Mouse (Mus musculus): Measurements from ENCODE around the gene Samd10. TPM values are rescaled to one million over a fixed set of nuclear protein-coding genes. Genes with fewer than 3 reads are reported as not detected.
A peak's percentile ranks its signal among the peaks of the same experiment; 100 is the strongest.

The Samd10 gene
- total RNA-seq, 2 experiments from 2014 or later: 0.97 to 1.1 TPM

DNA sequence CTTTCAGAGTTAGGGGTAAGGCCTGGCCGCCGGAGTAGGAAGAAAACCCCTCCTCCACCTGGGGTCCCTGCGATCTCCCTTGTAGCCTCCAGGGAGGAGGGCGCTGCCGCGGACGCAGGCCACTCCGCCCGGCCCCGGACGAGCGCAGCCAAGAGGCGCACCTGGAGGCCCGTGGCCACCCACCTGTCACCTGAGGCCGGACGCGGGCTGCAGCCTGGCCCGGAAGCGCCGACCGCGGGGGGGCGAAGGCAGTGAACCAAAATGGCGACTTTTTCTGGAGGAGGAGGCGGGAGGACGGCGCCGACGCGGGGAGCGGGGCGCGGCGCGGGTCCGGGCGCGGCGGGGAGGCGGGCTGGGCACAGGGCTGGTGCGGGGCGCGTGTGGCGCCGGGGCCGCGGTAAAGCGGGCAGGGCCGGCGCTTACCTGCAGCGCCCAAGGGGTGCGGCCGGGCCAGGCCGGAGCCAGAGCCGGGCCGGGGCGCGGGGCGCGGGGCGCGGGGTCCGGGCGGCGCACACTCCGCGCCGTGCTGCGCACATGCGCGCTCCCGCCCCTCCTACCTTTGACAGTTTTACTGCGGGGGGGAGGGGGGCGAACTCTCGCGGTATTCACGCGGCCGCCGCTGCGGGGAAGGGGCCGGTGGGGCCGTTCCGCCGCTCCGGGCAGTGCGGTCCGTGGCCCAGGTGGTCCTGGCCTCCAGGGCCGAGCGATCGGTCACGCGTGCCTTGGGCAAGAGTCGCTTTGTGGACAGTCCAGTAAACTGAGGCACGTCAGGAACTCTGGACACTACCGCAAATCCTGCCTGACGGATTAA is 6.6 kb downstream of the Samd10 start, which contains the start of gene Zfp512b:
Gene Zfp512b (minus strand): TSS at position 573 of the 811 bp plus-strand sequence.
- DNase-seq: peak; percentile 75

DNA sequence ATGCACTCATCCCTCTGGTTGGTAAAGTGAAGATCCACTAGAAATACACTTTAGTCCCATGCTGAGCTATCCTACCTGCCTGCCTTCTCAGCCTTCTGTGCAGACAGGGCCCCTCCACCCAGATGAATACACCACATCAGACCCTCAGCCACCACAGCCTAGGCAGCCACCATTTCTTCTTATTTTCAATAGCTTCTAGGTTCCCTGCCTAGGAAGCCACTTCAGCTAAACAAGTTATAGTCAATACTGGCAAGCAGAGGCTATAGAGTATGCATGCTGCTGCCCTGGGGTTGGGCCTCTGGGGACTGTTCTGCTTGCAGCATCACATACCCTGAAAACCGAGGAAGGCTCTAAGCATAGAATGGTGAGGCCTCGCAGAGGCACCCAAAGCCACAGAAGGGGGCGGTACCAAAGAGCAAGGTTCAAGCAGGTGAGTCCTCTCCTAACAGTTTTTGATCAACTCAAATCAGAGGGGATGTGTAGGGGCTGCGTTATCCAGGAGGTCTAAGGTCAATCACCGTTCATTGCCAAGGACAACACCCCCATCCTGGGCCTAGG is 7.4 kb downstream of the Samd10 start, which contains the start of gene Prpf6:
Gene Prpf6 (plus strand): TSS at position 341 of the 558 bp plus-strand sequence.
- no peak for DNase-seq

GRCm38 (mm10) chr2:181590471-181590870 is 8.5 kb downstream of the Samd10 start:
- DNase-seq: no peak

- DNase-seq: no peak
Measured at GRCm38 (mm10) chr2:181589732-181590105, 9.3 kb downstream of the Samd10 start.

DNA sequence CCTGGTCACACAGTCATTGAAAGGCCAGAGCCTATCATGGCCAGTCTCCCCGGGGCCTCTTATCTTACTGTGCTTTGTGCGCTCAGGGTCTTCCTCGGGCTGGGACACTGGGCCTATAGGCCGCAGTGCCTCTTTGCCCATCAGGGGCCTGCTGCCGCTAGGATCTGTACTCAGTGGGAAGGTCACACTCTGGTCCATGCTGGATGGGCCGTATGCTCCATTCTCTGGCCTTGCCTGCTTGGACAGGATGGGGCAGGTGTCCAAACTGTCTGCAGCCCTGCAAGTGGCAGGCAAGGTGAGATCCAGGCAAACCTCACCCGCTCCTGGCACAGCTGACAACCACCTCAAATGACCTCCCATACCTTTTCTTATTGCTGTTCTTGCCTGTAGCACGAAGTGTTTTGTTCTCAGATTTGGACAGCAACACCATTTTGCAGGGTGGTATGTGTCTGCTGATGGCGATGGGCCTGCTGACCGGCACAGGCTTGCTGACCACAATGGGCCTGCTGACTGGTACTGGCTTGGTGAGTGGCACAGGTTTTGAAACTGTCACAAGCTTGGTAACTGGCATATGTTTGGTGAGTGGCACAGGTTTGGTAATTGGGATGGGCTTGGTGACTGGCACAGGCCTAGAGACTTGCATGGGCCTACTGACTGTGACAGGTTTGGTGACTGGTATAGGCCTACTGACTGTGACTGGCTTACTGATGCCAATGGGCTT is 9.8 kb downstream of the Samd10 start:
- DNase-seq: no peak

DNA sequence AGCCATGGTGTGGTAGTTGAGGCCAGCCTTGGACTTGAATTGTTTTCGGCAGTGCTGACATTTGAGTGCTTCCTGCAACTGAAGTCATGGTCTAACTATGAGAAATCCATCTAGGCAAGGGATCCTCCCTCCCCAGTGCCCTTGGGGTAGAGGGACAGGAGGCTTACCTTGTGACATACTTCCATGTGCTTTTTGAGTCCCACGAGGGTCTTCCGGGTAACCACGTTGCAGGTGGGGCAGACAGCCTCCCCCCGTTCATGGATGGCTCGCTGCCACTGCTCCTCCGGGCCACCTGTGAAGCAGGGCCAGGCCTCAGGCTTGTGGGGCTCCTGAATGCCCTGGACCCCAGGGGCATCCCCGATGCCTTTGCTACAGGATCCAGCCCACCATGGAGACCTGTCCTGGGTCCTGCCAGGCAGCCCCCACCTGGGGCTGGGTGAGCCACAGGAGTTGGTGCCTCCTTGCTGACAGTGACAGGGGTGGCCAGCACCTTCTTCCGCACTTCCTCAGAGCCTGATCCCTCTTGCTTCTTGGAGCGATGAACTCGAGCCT is 10.7 kb downstream of the Samd10 start:
- no peak for DNase-seq

DNA sequence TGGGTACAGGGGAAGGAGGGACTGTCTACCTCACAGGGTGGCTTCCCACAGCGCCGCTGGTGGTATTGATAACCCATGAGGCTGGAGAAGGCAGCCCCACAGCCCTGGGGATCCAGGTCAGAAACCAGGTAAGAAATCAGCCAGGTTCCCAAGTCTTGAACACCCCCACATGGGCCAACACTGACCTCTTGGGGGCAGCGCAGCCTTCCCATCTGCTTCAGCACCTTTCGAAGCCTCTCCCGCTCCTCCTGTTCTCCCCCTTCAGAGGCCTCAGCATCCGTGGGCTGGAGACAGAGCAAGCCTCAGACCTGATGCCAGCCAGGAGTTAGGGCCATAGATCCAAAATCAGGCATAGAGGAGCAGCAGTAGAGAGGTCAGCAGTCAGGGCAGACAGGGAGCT is 11.2 kb downstream of the Samd10 start:
- no peak for DNase-seq

DNA sequence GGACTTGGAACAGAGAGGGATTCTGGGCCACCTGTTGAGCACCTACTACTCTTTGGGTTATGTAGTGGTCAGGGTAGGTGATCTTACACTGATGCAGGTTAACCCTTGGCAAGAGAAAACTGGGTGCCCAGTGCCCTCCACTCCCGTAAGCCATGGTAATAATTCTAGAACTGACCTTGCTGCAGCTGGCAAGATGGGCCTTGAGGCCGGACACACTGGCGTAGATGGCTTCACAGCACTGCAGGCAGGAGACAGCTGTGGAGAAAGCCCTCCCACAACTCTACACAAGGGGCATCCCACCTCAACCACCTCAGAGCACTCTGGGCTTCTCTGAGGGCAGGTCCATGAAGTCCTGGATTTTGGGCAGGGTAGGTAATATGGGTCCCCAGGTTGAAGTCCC is 12.9 kb downstream of the Samd10 start:
- no peak for DNase-seq

DNA sequence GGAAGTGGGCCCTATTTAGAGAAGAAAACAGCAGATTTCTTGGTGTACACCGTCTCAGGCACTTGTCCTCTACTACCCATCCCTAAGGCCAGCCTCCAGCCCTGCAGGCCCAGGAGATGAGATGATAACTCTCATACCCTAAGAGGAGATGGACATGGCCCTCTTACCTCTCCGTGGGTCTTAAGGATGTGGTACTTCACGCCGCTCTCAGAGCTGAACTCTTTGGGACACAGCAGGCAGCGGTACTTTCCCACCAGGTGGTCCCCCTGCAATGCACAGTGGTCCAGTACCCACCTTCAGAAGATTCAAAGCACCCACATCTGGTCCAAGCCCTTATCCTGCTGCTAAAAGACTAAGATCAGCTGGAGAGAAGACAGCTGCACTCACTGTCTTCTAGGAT is 13.5 kb downstream of the Samd10 start:
- no peak for DNase-seq

GRCm38 (mm10) chr2:181584411-181584942 is 14.5 kb downstream of the Samd10 start, which contains the start of gene Uckl1:
Uckl1 (minus strand) TSS chr2:181584892.
- no peak for DNase-seq

GRCm38 (mm10) chr2:181583460-181584257 is 15.4 kb downstream of the Samd10 start:
- no peak for DNase-seq

GRCm38 (mm10) chr2:181582939-181583338 is 16.1 kb downstream of the Samd10 start:
- DNase-seq: no peak

DNA sequence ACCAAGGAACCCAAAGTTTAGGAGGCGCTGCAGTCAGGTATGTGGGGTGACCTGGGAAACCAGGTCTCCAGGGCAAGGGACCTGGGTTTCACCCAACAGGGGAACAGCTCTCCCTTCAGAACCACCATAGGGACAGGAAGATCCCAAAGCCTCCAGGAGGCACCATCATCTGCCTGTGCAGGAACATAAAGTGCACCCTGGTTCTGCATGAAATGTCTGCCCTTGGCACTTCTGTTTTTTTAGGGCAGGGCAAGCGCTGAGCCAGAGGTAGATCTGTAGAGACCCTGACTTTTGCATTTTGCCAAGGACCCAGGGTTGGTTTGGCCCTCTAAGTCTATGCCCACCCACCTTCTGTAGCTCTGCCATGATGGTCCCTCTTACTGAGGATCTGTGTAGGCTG is 16.7 kb downstream of the Samd10 start:
- DNase-seq: no peak

GRCm38 (mm10) chr2:181581402-181582120 is 17.5 kb downstream of the Samd10 start:
- peak; percentile 81 for DNase-seq

- peak; percentile 77 for DNase-seq
Measured at GRCm38 (mm10) chr2:181581016-181581401, 18.0 kb downstream of the Samd10 start.

DNA sequence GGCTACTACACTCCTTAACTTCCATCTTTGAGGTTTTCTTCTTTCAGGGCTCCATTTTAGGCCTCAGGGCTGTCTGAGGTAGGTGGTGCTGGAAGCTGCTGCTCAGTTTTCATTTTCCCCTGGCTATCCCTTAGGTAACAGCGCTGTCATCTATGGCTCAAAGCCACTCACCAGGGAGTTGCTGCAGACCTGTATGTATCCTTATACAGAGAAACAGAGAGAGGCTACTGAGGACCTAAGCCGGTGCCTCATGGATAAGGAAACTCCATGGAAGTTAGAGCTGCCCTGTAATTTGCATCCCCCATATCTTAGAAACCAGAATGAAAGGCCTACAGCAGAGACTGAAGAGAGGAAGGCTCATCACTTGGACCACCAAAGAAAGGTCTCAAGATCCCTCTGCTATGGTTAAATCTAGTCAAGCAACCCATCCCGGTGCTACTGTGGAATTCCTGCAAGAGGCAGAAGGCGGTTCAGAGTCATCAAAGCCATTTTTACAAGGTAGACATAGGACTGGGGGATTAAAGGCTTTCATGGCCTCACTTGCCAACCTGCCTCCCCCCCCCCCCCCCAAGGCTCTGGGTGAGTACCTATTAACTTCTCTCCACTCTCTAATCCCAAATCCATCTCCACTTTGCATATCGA is 18.8 kb downstream of the Samd10 start:
- no peak for DNase-seq

DNA sequence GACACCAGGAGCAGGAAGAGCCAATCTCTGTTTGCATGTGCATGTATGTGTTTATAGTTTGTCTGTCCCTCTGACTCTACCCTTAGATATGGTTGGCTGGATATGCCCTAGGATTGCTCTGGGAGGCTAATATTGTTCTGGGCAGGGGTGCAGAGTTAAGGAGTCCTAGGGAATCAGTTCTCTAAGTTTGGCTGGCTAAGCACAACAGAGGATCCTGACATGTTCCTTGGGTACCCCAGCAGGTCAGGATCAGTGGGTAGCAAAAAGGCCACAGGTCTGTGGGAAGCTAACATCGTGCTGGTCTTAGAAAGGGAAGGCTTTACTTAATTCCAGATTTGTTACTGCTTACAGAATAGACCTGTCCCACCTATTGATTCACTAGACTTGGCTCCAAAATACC is 19.3 kb downstream of the Samd10 start:
- DNase-seq: no peak

- peak; percentile 64 for DNase-seq
Measured at GRCm38 (mm10) chr2:181578790-181579618, 20.0 kb downstream of the Samd10 start.

DNA sequence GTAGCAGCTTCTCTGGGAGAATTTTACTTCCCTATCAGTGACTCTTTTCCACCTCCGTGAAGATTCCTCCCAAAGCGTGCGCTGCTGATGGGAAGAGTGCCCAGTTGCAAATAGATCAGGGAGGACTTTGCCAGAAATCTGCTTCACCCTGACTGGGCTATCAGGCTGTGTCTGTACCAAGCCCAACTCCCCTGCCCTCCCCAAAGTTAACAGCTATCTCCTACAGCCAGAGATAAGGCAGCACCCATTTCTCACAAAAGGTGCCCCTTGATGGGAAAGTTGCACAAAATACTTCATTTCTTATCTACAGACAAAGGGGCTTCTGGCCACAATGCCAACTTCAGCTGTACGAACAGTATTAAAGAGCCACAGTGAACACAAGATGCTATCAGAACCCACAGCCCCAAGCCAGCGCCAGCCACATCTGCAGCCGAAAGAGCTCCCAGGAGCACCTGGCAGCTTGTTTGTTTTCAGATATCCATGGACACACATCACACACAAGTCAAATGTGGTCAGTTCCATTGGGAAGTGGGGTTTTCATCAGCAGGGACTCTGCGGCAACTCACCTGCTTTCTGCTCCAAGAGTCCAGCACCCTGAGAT is 20.9 kb downstream of the Samd10 start:
- DNase-seq: peak; percentile 29

Data from gastrocnemius, postnatal 25 days (tissue).